27 mouse cellular contexts compared by ENCODE assay signal in the genomic region with DNA sequence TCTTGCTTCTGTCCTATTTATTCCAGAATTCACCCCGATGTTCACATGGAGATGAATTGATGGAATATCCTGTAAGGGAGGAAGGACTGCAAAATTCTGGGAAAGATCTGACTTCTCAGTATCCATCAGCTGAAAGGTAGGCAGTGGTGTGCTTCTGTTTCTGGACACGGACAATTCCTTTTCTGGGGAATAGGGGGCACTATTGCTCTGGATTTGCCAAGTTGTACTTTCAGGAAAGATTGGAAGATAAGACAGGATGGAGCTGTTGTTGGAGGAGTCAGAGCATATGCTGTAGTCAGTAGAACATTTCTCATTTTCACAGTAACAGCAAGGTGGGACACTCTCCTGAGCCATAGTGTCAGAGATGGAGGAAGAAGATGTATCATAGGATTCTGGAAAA. TPM values are rescaled to one million over a fixed set of nuclear protein-coding genes. Genes with fewer than 3 reads are reported as not detected.
DNase-seq lines count a peak whose midpoint lies in the region; ATAC-seq and TF ChIP-seq lines count a peak whose summit lies in the region.
"Had no signal": no experiment of that assay in that cellular context is flagged by ENCODE, and none has a peak within 500 bp of the region (broad histone marks: within the 10 kb centered on the region; RNA-seq: fewer than 3 reads in every experiment).

No protein-coding gene starts in this region.

- no peaks in the 10 kb centered on the region for H3K9me3 ChIP-seq in ES-E14 (ENCODE audit: control insufficient read depth, insufficient read depth, low read depth, low read length)
- no peaks in the 10 kb centered on the region for H3K9me3 ChIP-seq in forebrain, postnatal 0 days (ENCODE audit: low read length)
- H3K9me3 ChIP-seq: heart, embryonic 10.5 days had no signal

- ATAC-seq in forebrain, postnatal 0 days = no peak
- ATAC-seq: forebrain, embryonic 16.5 days; hindbrain, embryonic 16.5 days; inflammation-experienced regulatory T-cells, adult 6 months had no signal

- no peaks in the 10 kb centered on the region for H3K36me3 ChIP-seq in ES-E14 (ENCODE audit: control insufficient read depth, insufficient read depth, low read length, poor library complexity, severe bottlenecking)
- H3K36me3 ChIP-seq in forebrain, postnatal 0 days (ENCODE audit: insufficient read depth) = no peaks in the 10 kb centered on the region
- H3K36me3 ChIP-seq: embryonic facial prominence, embryonic 13.5 days; forebrain, embryonic 12.5 days; heart, embryonic 10.5 days; hindbrain, embryonic 12.5 days had no signal

- 64% methylated on average over 2 of the region's 2 CpGs for WGBS in forebrain, postnatal 0 days

- TF ChIP-seq CTCF in layer of hippocampus, adult 2 months (conservative IDR thresholded peaks at IDR 0.05) = peak; percentile 66
- no peak for TF ChIP-seq CTCF in forebrain, postnatal 0 days (IDR thresholded peaks at IDR 0.05; ENCODE audit: low read depth)

- H3K4me1 ChIP-seq in ES-E14 (ENCODE audit: control insufficient read depth in 2 of 2, insufficient read depth in 2 of 2, low read length in 2 of 2, poor library complexity in 1 of 2) = no peaks in the 10 kb centered on the region
- no peaks in the 10 kb centered on the region for H3K4me1 ChIP-seq in forebrain, postnatal 0 days (ENCODE audit: insufficient read depth)
- H3K4me1 ChIP-seq: embryonic facial prominence, embryonic 13.5 days; forebrain, embryonic 12.5 days; heart, embryonic 10.5 days; hindbrain, embryonic 12.5 days had no signal

- H3K27me3 ChIP-seq in forebrain, postnatal 0 days (ENCODE audit: insufficient read depth, low read length) = no peaks in the 10 kb centered on the region
- H3K27me3 ChIP-seq: embryonic facial prominence, embryonic 13.5 days; forebrain, embryonic 12.5 days; hindbrain, embryonic 12.5 days had no signal

- no peak overlapping the region for H3K27ac ChIP-seq in layer of hippocampus, adult 2 months
- no peak overlapping the region for H3K27ac ChIP-seq in ES-E14 (ENCODE audit: insufficient read depth, low read depth, low read length, poor library complexity, severe bottlenecking)
- no peak overlapping the region for H3K27ac ChIP-seq in forebrain, postnatal 0 days (ENCODE audit: low read depth, low read length)
- H3K27ac ChIP-seq: embryonic facial prominence, embryonic 13.5 days; forebrain, embryonic 12.5 days; gastrocnemius, adult 2 months; heart, embryonic 10.5 days; hindbrain, embryonic 12.5 days had no signal

- no peak overlapping the region for H3K4me3 ChIP-seq in layer of hippocampus, adult 2 months
- no peak overlapping the region for H3K4me3 ChIP-seq in ES-E14 (ENCODE audit: insufficient read depth in 1 of 2, low read depth in 1 of 2, low read length in 2 of 2, poor library complexity in 1 of 2, severe bottlenecking in 1 of 2)
- H3K4me3 ChIP-seq in forebrain, postnatal 0 days (ENCODE audit: low read depth, low read length) = no peak overlapping the region
- H3K4me3 ChIP-seq: embryonic facial prominence, embryonic 13.5 days; forebrain, embryonic 12.5 days; gastrocnemius, adult 2 months; heart, embryonic 10.5 days; hindbrain, embryonic 12.5 days had no signal

- H3K9ac ChIP-seq in ES-E14 (ENCODE audit: insufficient read depth, low read depth, low read length, poor library complexity, severe bottlenecking) = no peak overlapping the region
- H3K9ac ChIP-seq in forebrain, postnatal 0 days = no peak overlapping the region
- H3K9ac ChIP-seq: embryonic facial prominence, embryonic 13.5 days; forebrain, embryonic 12.5 days; hindbrain, embryonic 12.5 days had no signal

- in situ Hi-C loops in ES-E14 (cut with MboI; ENCODE audit: low sequenced_read_pairs in 2 of 2, unreplicated experiment in 2 of 2) = no loop called here

- H3K4me2 ChIP-seq in forebrain, postnatal 0 days (ENCODE audit: low read depth) = no peak overlapping the region
- H3K4me2 ChIP-seq: embryonic facial prominence, embryonic 13.5 days; forebrain, embryonic 12.5 days; hindbrain, embryonic 12.5 days had no signal

- DNase-seq in layer of hippocampus, adult 2 months (ENCODE audit: low spot score in 2 of 2) = no peak
- DNase-seq in layer of hippocampus, postnatal 25 days (ENCODE audit: extremely low spot score in 1 of 2, low spot score in 1 of 2) = no peak
- DNase-seq in 416B (ENCODE audit: low read depth) (peak; percentile 7), ES-E14 (ENCODE audit: low read depth, low spot score) (no peak), ZHBTc4 (ENCODE audit: low read depth, low spot score) (peak; percentile 6), adipocyte (ENCODE audit: low spot score) (no peak), MN1 (ENCODE audit: low spot score) (no peak)
- no peak for DNase-seq in forebrain, postnatal 0 days
- DNase-seq: adrenal gland, postnatal 10 days; cerebellum, adult 11-12 months; cerebellum, adult 9-11 months; cerebellum, postnatal 36 days; gastrocnemius, adult 2 months; gastrocnemius, postnatal 25 days; heart, adult 11 months; heart, postnatal 10 days; heart, postnatal 4 days; kidney, adult 18-20 months had no signal

TF ChIP-seq in ES-E14, 5 proteins besides CTCF, POLR2A, EP300 and RAD21:
- TF ChIP-seq ZNF384 (IDR thresholded peaks at IDR 0.05; ENCODE audit: low read depth, low read length) (no peak), HCFC1 (IDR thresholded peaks at IDR 0.05; ENCODE audit: borderline replicate concordance, insufficient read depth, low read length) (no peak), ZC3H11A (IDR thresholded peaks at IDR 0.05; ENCODE audit: borderline replicate concordance, low read depth, low read length) (peak; percentile 57; the same call in 1 of the 2 replicates), CHD2 (IDR thresholded peaks at IDR 0.05; ENCODE audit: low read depth, low read length) (no peak), MAFK (IDR thresholded peaks at IDR 0.05; ENCODE audit: insufficient read depth, low read depth, low read length) (no peak)

RNA-seq across cellular contexts. Expression of a gene that starts 19.9 kb away (rescaled TPM):
- total RNA-seq in layer of hippocampus, adult 2 months (2021) = not detected
- total RNA-seq in layer of hippocampus, postnatal 25 days (2021) = not detected
- not detected in 2 replicates for total RNA-seq in ES-E14 (2012; rRNA removed)
- under 0.01 TPM in 1 of 2 replicates, not detected in the other for total RNA-seq in forebrain, postnatal 0 days (2014; rRNA removed)
- not detected in 2 replicates for polyA plus RNA-seq in forebrain, postnatal 0 days (2015; fragmentation: Nextera tagmentation; extraction: Ambion mirVana)
- total RNA-seq: adrenal gland, postnatal 10 days; adrenal gland, postnatal 4 days; gastrocnemius, adult 2 months; gastrocnemius, postnatal 25 days; heart, postnatal 10 days; heart, postnatal 4 days had no signal
- polyA plus RNA-seq: embryonic facial prominence, embryonic 13.5 days; forebrain, embryonic 12.5 days; forebrain, embryonic 16.5 days; heart, embryonic 14.5 days; hindbrain, embryonic 12.5 days; hindbrain, embryonic 16.5 days; inflammation-experienced regulatory T-cells, adult 6 months had no signal

RNA-seq across cellular contexts. Expression of a gene that starts 55.4 kb away (rescaled TPM):
- total RNA-seq in layer of hippocampus, adult 2 months (2021) = 10 to 100 TPM; 21.0 to 21.8 TPM
- total RNA-seq in layer of hippocampus, postnatal 25 days (2021) = 10 to 100 TPM; 22.8 to 23.0 TPM
- 7.3 and 7.6 TPM in 2 replicates for total RNA-seq in ES-E14 (2012; rRNA removed)
- 26.6 and 30.5 TPM in 2 replicates for total RNA-seq in forebrain, postnatal 0 days (2014; rRNA removed)
- 27.7 and 28.2 TPM in 2 replicates for polyA plus RNA-seq in forebrain, postnatal 0 days (2015; fragmentation: Nextera tagmentation; extraction: Ambion mirVana)

RNA-seq across cellular contexts. Expression of a gene that starts 57.6 kb away (rescaled TPM):
- total RNA-seq in layer of hippocampus, adult 2 months (2021) = 10 to 100 TPM in 1 of 2 experiments, 1 to 10 TPM in 1; 8.9 to 10.3 TPM
- 1 to 10 TPM; 6.7 to 8.0 TPM for total RNA-seq in layer of hippocampus, postnatal 25 days (2021)
- total RNA-seq in ES-E14 (2012; rRNA removed) = 17.0 and 19.8 TPM in 2 replicates
- total RNA-seq in forebrain, postnatal 0 days (2014; rRNA removed) = 9.3 and 17.1 TPM in 2 replicates
- 9.4 and 14.1 TPM in 2 replicates for polyA plus RNA-seq in forebrain, postnatal 0 days (2015; fragmentation: Nextera tagmentation; extraction: Ambion mirVana)

Comparison
In these comparisons a context has a peak if more than half of its experiments do, and no peak if none do; other contexts are left out.
1. DNase-seq: peak in 416B (single experiment) and ZHBTc4 (single experiment); none in layer of hippocampus, adult 2 months (0 of 2), layer of hippocampus, postnatal 25 days (0 of 2), ES-E14 (single experiment), adipocyte (single experiment), MN1 (single experiment) and forebrain, postnatal 0 days (single experiment).